Mouse (Mus musculus): ENCODE measurements around the gene Kcnrg. TPM values are rescaled to one million over a fixed set of nuclear protein-coding genes. Genes with fewer than 3 reads are reported as not detected.

Gene Kcnrg
- polyA plus RNA-seq, 2 experiments = 0.13 to 0.19 TPM

- peaks cover 12% of the 10 kb centered on the region for H3K36me3 ChIP-seq (replicated peaks; ENCODE audit: control insufficient read depth, insufficient read depth, low read depth)
- H3K4me1 ChIP-seq (replicated peaks; ENCODE audit: control insufficient read depth in 2 of 2, insufficient read depth in 2 of 2, low read length in 1 of 2) = no peaks in the 10 kb centered on the region
- no peak for TF ChIP-seq EP300 (IDR thresholded peaks at IDR 0.05; ENCODE audit: low read depth)
- no peak for TF ChIP-seq CTCF (IDR thresholded peaks at IDR 0.05; ENCODE audit: low read depth)
- 84% methylated on average over 2 of the region's 2 CpGs for WGBS (ENCODE audit: insufficient replicate concordance)
- no peaks in the 10 kb centered on the region for H3K9me3 ChIP-seq (ENCODE audit: control insufficient read depth, low read length)
- ATAC-seq (ENCODE audit: insufficient read depth) = no peak
- no peak overlapping the region for H3K4me2 ChIP-seq (ENCODE audit: low read depth)
- no peaks in the 10 kb centered on the region for H3K27me3 ChIP-seq (ENCODE audit: control insufficient read depth, insufficient read depth, low read length)
- no peak overlapping the region for H3K4me3 ChIP-seq (ENCODE audit: insufficient read depth in 1 of 2, low read depth in 2 of 2, low read length in 2 of 2)
- DNase-seq (ENCODE audit: low read depth in 3 of 3, low spot score in 3 of 3) = no peak
- H3K27ac ChIP-seq = no peak overlapping the region
- H3K9ac ChIP-seq (replicated peaks) = no peak overlapping the region
Measured at GRCm38 (mm10) chr14:61620371-61620770, 13.1 kb downstream of the Kcnrg start.

- ATAC-seq (ENCODE audit: insufficient read depth) (no peak), DNase-seq (ENCODE audit: low read depth in 3 of 3, low spot score in 3 of 3) (no peak)
- Histone ChIP-seq H3K9ac (replicated peaks) (no peak overlapping the region), H3K36me3 (replicated peaks; ENCODE audit: control insufficient read depth, insufficient read depth, low read depth) (peaks cover 63% of the 10 kb centered on the region), H3K9me3 (ENCODE audit: control insufficient read depth, low read length) (no peaks in the 10 kb centered on the region), H3K4me2 (ENCODE audit: low read depth) (no peak overlapping the region), H3K27me3 (ENCODE audit: control insufficient read depth, insufficient read depth, low read length) (no peaks in the 10 kb centered on the region), H3K27ac (no peak overlapping the region), H3K4me3 (ENCODE audit: insufficient read depth in 1 of 2, low read depth in 2 of 2, low read length in 2 of 2) (no peak overlapping the region), H3K4me1 (replicated peaks; ENCODE audit: control insufficient read depth in 2 of 2, insufficient read depth in 2 of 2, low read length in 1 of 2) (no peaks in the 10 kb centered on the region)
- no peak for TF ChIP-seq EP300 (IDR thresholded peaks at IDR 0.05; ENCODE audit: low read depth)
- TF ChIP-seq CTCF (IDR thresholded peaks at IDR 0.05; ENCODE audit: low read depth) = no peak
Measured at GRCm38 (mm10) chr14:61635969-61636368, 28.7 kb downstream of the Kcnrg start.

DNA sequence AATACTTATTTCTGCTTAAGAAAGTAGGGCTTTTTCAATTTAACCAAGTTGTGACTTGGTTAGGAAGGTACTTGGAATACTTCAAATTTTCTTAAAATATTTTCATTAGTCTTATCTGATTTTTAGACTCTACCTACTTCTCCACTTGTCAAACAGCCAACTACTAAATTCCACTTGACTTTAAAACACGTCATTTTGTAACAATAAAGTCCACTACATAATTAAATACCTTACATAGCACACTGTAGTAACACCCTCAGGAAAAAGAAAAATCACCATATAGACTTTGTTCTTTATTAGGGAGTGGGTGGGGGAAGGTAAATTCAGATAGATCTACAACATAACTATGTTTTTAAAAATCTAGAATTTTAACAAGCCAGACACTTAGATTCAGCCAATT lies 35.4 kb downstream of the Kcnrg start:
- no peak for ATAC-seq (ENCODE audit: insufficient read depth)
- Histone ChIP-seq H3K9ac (replicated peaks) (no peak overlapping the region), H3K4me2 (ENCODE audit: low read depth) (no peak overlapping the region), H3K27ac (no peak overlapping the region), H3K27me3 (ENCODE audit: control insufficient read depth, insufficient read depth, low read length) (no peaks in the 10 kb centered on the region), H3K36me3 (replicated peaks; ENCODE audit: control insufficient read depth, insufficient read depth, low read depth) (peaks cover 20% of the 10 kb centered on the region), H3K4me1 (replicated peaks; ENCODE audit: control insufficient read depth in 2 of 2, insufficient read depth in 2 of 2, low read length in 1 of 2) (no peaks in the 10 kb centered on the region), H3K4me3 (ENCODE audit: insufficient read depth in 1 of 2, low read depth in 2 of 2, low read length in 2 of 2) (no peak overlapping the region), H3K9me3 (ENCODE audit: control insufficient read depth, low read length) (no peaks in the 10 kb centered on the region)
- TF ChIP-seq EP300 (IDR thresholded peaks at IDR 0.05; ENCODE audit: low read depth) (no peak), CTCF (IDR thresholded peaks at IDR 0.05; ENCODE audit: low read depth) (no peak)
- WGBS (ENCODE audit: insufficient replicate concordance) = 82% methylated on average over 1 of the region's 1 CpGs
- DNase-seq (ENCODE audit: low read depth in 3 of 3, low spot score in 3 of 3) = no peak

DNA sequence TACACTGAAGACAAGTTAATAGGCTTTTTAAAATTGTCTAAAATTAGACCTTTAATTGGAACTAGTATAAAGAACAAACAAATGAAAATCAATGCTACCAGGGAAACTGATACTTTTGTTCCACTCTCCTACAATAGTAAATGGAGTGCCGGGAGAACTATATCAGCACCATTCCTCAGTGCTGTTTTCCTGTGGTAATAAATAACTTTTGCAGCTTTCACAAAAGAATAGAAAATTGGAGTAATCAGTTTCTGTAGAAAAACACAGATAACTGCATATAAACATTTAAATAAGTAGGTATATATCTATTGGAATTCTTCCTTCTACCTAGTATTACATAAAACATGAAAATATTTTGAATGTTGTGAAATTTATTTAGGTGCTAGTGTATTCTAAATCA lies 38.3 kb downstream of the Kcnrg start:
- no peak for ATAC-seq (ENCODE audit: insufficient read depth)
- 27% methylated on average over 1 of the region's 1 CpGs for WGBS (ENCODE audit: insufficient replicate concordance)
- Histone ChIP-seq H3K4me1 (replicated peaks; ENCODE audit: control insufficient read depth in 2 of 2, insufficient read depth in 2 of 2, low read length in 1 of 2) (peaks cover 6 to 7% of the 10 kb centered on the region in 2 experiments), H3K9ac (replicated peaks) (peak overlapping the region; percentile 47; the same call in 1 of the 2 replicates), H3K4me3 (ENCODE audit: insufficient read depth in 1 of 2, low read depth in 2 of 2, low read length in 2 of 2) (peak overlapping the region in 1 of 2 experiments; percentile 45; a peak in 3 of 4 replicates), H3K27me3 (ENCODE audit: control insufficient read depth, insufficient read depth, low read length) (no peaks in the 10 kb centered on the region), H3K36me3 (replicated peaks; ENCODE audit: control insufficient read depth, insufficient read depth, low read depth) (peaks cover 3% of the 10 kb centered on the region), H3K9me3 (ENCODE audit: control insufficient read depth, low read length) (no peaks in the 10 kb centered on the region), H3K27ac (no peak overlapping the region), H3K4me2 (ENCODE audit: low read depth) (peak overlapping the region; percentile 65)
- no peak for DNase-seq (ENCODE audit: low read depth in 3 of 3, low spot score in 3 of 3)
- no peak for TF ChIP-seq CTCF (IDR thresholded peaks at IDR 0.05; ENCODE audit: low read depth)

GRCm38 (mm10) chr14:61647182-61647880 lies 40.1 kb downstream of the Kcnrg start:
- Histone ChIP-seq H3K9me3 (ENCODE audit: control insufficient read depth, low read length) (no peaks in the 10 kb centered on the region), H3K4me2 (ENCODE audit: low read depth) (peak overlapping the region; percentile 71), H3K9ac (replicated peaks) (peak overlapping the region; percentile 99), H3K4me3 (ENCODE audit: insufficient read depth in 1 of 2, low read depth in 2 of 2, low read length in 2 of 2) (peak overlapping the region; percentile 87 to 93), H3K27ac (peak overlapping the region; percentile 78), H3K36me3 (replicated peaks; ENCODE audit: control insufficient read depth, insufficient read depth, low read depth) (peaks cover 3% of the 10 kb centered on the region), H3K27me3 (ENCODE audit: control insufficient read depth, insufficient read depth, low read length) (no peaks in the 10 kb centered on the region), H3K4me1 (replicated peaks; ENCODE audit: control insufficient read depth in 2 of 2, insufficient read depth in 2 of 2, low read length in 1 of 2) (peaks cover 6 to 7% of the 10 kb centered on the region in 2 experiments)
- TF ChIP-seq CTCF (IDR thresholded peaks at IDR 0.05; ENCODE audit: low read depth) = no peak
- no peak for TF ChIP-seq EP300 (IDR thresholded peaks at IDR 0.05; ENCODE audit: low read depth)
- under 1% methylated on average over 24 of the region's 24 CpGs for WGBS (ENCODE audit: insufficient replicate concordance)
- peak; percentile 65 to 76 (median 66) for DNase-seq (ENCODE audit: low read depth in 3 of 3, low spot score in 3 of 3)
- ATAC-seq (ENCODE audit: insufficient read depth) = no peak

All from liver, embryonic 14.5 days (tissue).